Mouse (Mus musculus) hematopoietic stem cell, adult 5-6 weeks (primary cell): ENCODE measurements around the gene Crabp1. TPM values are rescaled to one million over a fixed set of nuclear protein-coding genes. Genes with fewer than 3 reads are reported as not detected.

ENCODE experiments used
- ATAC-seq, 2 experiments: fragments of 125-278 bp in 1 of 2; replicated peaks in 1 of 2; 2 replicates each; pipeline ENCODE4 v1.8.0; 2016 to 2017; ENCODE audit warnings: inconsistent platforms in 2 of 2, mild to moderate bottlenecking in 2 of 2, moderate number of reproducible peaks in 2 of 2, low read depth in 1 of 2, moderate TSS enrichment in 1 of 2; ENCODE audit not compliant: low FRiP score in 2 of 2, poor library complexity in 2 of 2, severe bottlenecking in 2 of 2, insufficient read depth in 1 of 2, low TSS enrichment in 1 of 2
- total RNA-seq: library from RNA; stranded (forward); fragments of 172-1452, 232-1000 nt; gene quantifications from 2 replicates; pipeline ENCODE4 v1.2.3, GENCODE M21; 2017

The Crabp1 gene
- total RNA-seq, 1 experiment from 2014 or later: not detected

GRCm38 (mm10) chr9:54816508-54817201 is 52.1 kb downstream of the Crabp1 start:
- ATAC-seq: no peak

GRCm38 (mm10) chr9:54821442-54822100 is 57.0 kb downstream of the Crabp1 start:
- ATAC-seq: peak; percentile 48 to 73; a peak in 2 of 4 replicates

Other genes with a start within 250 kb of the Crabp1 start
- gene Sh2d7, start 225.8 kb upstream of the Crabp1 start, total RNA-seq: not detected in 2 replicates
- 0.50 TPM in 1 of 2 replicates, not detected in the other for gene Cib2, start 204.5 kb upstream of the Crabp1 start, total RNA-seq
- 51.1 and 77.3 TPM in 2 replicates for gene Idh3a, start 178.4 kb upstream of the Crabp1 start, total RNA-seq
- gene Acsbg1, start 102.9 kb upstream of the Crabp1 start, total RNA-seq: not detected in 2 replicates
- gene Dnaja4, start 65.9 kb upstream of the Crabp1 start, total RNA-seq: 4.5 and 7.7 TPM in 2 replicates
- gene Wdr61, start 30.2 kb upstream of the Crabp1 start, total RNA-seq: 68.3 and 98.6 TPM in 2 replicates
- 54.0 and 61.2 TPM in 2 replicates for gene Ireb2, start 99.0 kb downstream of the Crabp1 start, total RNA-seq
- gene Hykk, start 152.5 kb downstream of the Crabp1 start, total RNA-seq: 0.40 and 1.1 TPM in 2 replicates
- 327 and 385 TPM in 2 replicates for gene Psma4, start 186.0 kb downstream of the Crabp1 start, total RNA-seq
- 3.9 TPM in 1 of 2 replicates, not detected in the other for gene AY074887, start 186.2 kb downstream of the Crabp1 start, total RNA-seq
- not detected in 2 replicates for gene Chrna5, start 216.1 kb downstream of the Crabp1 start, total RNA-seq